Mouse (Mus musculus) c-Kit-positive CD71-negative TER-119-negative erythroid progenitor cells, embryonic 14.5 days (primary cell): ENCODE measurements around the gene Alg9.

ENCODE experiments used
- DNase-seq: peaks from one replicate; pipeline ENCODE4 v3.0.0-alpha.2; 2013; ENCODE audit warnings: low read depth

Alg9 gene

GRCm38 (mm10) chr9:50885600-50885987 is 110.8 kb downstream of the Alg9 start:
- DNase-seq, result no peak

DNA sequence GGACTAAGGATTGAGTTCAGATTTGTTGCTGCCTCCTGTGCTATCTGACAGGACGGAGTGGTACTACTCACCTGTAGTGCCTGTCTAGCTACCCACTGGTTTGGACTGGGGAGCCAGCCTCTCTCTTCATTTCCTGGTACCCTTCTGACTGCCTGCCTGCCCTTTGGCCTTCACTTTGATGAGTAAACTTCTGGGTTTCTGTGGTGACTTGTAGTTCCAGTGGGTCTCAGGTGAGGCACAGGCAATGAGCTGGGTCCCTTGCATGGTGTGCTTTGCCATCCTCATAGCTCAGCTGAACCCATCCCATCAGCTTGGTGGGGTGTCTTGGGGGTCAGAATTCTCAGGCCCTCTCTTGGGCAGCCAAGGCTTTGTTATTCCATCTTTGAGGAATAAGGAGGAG is 112.1 kb downstream of the Alg9 start:
- DNase-seq, result no peak

DNA sequence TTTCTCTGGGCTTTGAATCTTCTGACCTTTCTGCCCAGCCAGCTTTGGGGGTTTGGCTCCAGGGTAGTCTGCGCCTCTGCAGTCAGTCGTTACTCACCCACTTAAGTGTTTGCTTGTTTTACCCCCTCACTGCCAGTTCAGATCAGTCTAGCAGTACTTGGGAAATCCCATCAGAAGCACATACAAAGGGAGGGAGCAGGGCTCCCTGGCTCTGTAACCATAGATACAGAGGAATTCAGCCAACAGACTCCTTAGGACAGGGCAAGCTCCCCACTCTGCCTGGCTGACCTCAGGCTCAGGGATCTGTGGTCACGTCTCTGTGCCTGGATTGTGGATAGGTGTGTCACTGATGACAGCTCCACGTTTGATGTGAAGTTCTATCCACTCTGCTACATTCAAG is 112.5 kb downstream of the Alg9 start:
- no peak for DNase-seq

DNA sequence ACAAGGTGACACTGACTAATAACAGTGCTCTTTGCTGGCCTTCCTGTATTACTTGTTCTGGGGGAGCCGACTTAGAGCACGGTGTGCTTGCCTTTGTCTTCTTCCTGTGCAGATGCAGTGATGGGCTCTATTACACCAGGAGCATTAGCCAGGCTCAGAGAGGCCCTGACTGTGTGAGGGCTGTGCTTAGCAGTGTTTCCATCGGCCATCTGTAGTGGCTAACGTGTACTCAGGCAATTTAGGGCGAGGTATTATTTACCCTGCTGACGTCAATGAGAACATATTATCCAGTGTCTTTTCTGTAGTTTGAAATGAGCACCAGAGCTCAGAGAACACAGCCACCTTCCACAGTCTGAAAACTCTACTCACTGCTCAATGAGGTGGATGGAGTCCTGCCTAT is 114.4 kb downstream of the Alg9 start:
- no peak for DNase-seq

DNA sequence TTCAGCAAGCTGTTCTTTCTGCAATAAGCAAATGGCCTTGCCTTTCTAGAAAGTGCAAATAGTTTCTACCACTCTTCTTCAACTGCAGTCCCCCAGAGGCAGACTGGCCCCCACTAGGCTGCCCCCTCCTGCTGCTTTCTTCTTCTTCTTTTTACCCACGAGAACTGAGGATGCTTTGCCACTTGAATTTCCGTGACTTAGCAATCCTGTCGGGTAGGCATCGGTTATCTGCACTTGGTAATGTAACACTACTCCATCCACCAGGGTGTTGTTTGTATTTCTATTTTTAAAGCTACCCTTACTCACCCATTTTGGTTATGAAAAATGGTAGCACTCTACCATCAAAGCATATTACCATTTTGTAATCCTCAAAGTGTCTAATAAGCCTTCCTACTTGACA is 115.1 kb downstream of the Alg9 start:
- no peak for DNase-seq

DNA sequence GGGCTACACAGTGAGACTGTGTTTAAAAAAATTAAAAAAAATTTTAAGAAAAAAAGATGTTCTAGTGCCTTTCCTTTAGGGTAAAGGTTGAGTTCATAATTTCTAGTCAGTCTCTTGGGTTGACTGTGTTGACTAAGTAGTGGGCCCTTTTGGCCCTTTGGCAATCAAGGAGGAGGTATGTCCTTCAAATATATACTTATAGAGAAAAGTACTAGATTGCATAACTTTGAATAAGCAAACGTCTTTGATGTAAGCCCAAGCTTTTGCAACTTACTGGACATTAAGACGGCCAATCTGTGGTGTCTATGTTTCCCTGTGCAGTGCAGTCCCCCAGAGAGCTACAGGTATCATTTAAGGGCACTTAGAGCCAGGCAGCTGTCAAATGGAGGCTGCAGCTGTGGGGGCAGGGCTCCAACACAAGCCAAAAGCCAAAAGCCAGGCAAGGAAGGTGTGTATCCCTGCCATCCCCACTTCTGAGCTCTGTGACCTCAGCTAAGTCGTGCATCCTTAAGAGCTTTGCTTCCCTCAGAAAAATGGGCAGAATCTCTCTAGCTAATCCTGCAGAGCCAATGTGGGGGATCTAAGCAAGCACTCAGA is 115.8 kb downstream of the Alg9 start:
- DNase-seq, result no peak
